Mouse (Mus musculus) kidney, embryonic 15.5 days (tissue): ENCODE results near the gene Kif23. TPM values are rescaled to one million over a fixed set of nuclear protein-coding genes. Genes with fewer than 3 reads are reported as not detected.

ENCODE experiments used
- ATAC-seq: fragments of 200-750 bp; cut with Nextera tagmentation; replicated peaks from 2 replicates; pipeline ENCODE4 v1.8.0; 2017; ENCODE audit warnings: moderate TSS enrichment; ENCODE audit not compliant: low FRiP score
- H3K27ac ChIP-seq: fragments of 300-500 bp; sonication (generic); 2 replicates; pipeline ENCODE4 v1.5.1; 2015; ENCODE audit warnings: mild to moderate bottlenecking, inconsistent platforms
- H3K27me3 ChIP-seq: fragments of 300-500 bp; sonication (generic); 2 replicates; pipeline ENCODE4 v1.6.1; 2015; ENCODE audit warnings: inconsistent platforms
- H3K36me3 ChIP-seq: fragments of 300-500 bp; sonication (generic); 2 replicates; pipeline ENCODE4 v1.6.1; 2015; ENCODE audit warnings: inconsistent platforms
- H3K4me1 ChIP-seq: fragments of 300-500 bp; sonication (generic); 2 replicates; pipeline ENCODE4 v1.6.1; 2015; ENCODE audit warnings: inconsistent platforms
- H3K4me2 ChIP-seq: fragments of 300-500 bp; sonication (generic); 2 replicates; pipeline ENCODE4 v1.6.1; 2015; ENCODE audit warnings: moderate library complexity, mild to moderate bottlenecking, inconsistent platforms
- H3K4me3 ChIP-seq: fragments of 300-500 bp; sonication (generic); replicated peaks from 2 replicates; pipeline ENCODE4 v1.5.1; 2015; ENCODE audit warnings: mild to moderate bottlenecking, inconsistent platforms
- H3K9ac ChIP-seq: fragments of 300-500 bp; sonication (generic); 2 replicates; pipeline ENCODE4 v1.6.1; 2015; ENCODE audit warnings: mild to moderate bottlenecking, inconsistent platforms
- H3K9me3 ChIP-seq: fragments of 300-500 bp; sonication (generic); replicated peaks from 2 replicates; pipeline ENCODE4 v1.6.1; 2016; ENCODE audit warnings: inconsistent platforms
- WGBS: fragments of 180-500 bp; shearing (Covaris S2); methylation state at CpG from one replicate; pipeline ENCODE4 v1.1.7; 2015; ENCODE audit warnings: mixed read lengths; 5-methylcytosine and 5-hydroxymethylcytosine counted together
- polyA plus RNA-seq: library from polyadenylated mRNA; unstranded; fragments of >200 nt; fragmentation: Nextera tagmentation; extraction: Ambion mirVana; gene quantifications from 2 replicates; pipeline ENCODE4 v1.2.1, GENCODE M21; 2015

The Kif23 gene
- polyA plus RNA-seq, 1 experiment from 2014 or later, result 123 TPM

DNA sequence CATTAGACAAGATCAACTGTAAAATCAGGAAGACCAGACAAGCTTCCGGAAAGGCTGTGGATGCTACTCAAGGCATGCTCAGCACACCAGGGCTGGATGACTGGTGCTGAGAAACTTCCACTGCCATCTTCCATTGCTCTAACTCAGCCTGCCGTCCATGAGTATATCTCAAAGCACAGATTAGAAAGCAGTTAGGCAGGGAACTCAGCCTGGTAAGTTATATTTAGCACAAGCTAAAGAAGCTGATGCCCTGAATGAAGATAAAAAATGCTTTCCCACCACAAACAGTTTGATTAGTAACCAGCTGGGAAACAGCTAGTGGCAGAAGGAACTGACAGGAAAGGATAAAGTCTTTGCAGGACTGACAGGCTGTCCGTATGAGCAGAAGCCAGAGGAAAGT, 5.5 kb downstream of the Kif23 start:
- Histone ChIP-seq H3K4me1 (peaks cover 7% of the 10 kb centered on the region), H3K9me3 (no peaks in the 10 kb centered on the region), H3K36me3 (peaks cover 79% of the 10 kb centered on the region), H3K4me3 (no peak overlapping the region), H3K27ac (no peak overlapping the region), H3K27me3 (no peaks in the 10 kb centered on the region), H3K4me2 (no peak overlapping the region), H3K9ac (no peak overlapping the region)
- ATAC-seq, result no peak
- WGBS, result 82% methylated on average over 3 of the region's 3 CpGs

DNA sequence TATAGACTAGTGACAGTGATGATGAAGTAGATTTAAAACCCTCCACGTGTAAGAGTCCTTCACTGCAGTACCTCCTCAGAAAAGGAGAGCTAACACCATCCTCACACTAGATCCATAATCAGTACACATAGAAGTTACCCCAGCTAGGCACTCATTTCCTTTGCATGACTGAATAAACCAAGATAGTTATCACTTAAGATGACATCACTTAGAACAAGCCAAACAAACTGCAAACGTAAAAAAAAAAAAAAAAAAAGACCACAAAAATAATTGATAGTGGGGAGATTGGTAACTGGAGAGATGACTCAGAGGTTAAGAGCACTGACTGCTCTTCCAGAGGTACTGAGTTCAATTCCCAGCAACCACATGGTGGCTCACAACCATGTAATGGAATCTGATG, 13.2 kb downstream of the Kif23 start:
- H3K27ac ChIP-seq, result no peak overlapping the region
- H3K9ac ChIP-seq, result no peak overlapping the region
- 66% methylated on average over 2 of the region's 2 CpGs for WGBS
- no peaks in the 10 kb centered on the region for H3K9me3 ChIP-seq
- H3K4me3 ChIP-seq, result no peak overlapping the region
- no peaks in the 10 kb centered on the region for H3K4me1 ChIP-seq
- H3K4me2 ChIP-seq, result no peak overlapping the region
- no peak for ATAC-seq
- peaks cover 99% of the 10 kb centered on the region for H3K36me3 ChIP-seq
- no peaks in the 10 kb centered on the region for H3K27me3 ChIP-seq

DNA sequence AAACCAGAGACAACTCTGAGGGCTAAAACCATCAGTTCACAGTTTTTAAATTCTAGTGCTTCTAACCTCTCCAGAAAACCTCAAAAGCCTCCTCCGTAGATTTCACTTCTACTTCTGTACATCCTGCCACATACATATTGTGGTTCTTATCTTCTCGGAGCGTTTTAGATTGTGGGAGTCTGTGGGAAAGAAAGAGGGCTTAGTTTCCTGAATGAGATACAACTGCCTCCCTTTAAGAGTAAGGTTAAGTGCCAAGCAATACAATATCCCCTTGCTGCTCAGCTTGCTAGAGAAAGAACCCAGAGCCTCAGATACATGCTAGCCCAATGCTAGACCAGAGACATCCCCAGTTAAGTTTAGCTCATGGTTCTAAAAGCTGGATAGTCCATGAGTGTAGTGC, 14.6 kb downstream of the Kif23 start:
- Histone ChIP-seq H3K27ac (no peak overlapping the region), H3K36me3 (peaks cover 98% of the 10 kb centered on the region), H3K4me3 (no peak overlapping the region), H3K9ac (no peak overlapping the region), H3K9me3 (no peaks in the 10 kb centered on the region), H3K4me2 (no peak overlapping the region), H3K27me3 (no peaks in the 10 kb centered on the region), H3K4me1 (no peaks in the 10 kb centered on the region)
- ATAC-seq, result no peak
- WGBS, result 94% methylated on average over 3 of the region's 3 CpGs

DNA sequence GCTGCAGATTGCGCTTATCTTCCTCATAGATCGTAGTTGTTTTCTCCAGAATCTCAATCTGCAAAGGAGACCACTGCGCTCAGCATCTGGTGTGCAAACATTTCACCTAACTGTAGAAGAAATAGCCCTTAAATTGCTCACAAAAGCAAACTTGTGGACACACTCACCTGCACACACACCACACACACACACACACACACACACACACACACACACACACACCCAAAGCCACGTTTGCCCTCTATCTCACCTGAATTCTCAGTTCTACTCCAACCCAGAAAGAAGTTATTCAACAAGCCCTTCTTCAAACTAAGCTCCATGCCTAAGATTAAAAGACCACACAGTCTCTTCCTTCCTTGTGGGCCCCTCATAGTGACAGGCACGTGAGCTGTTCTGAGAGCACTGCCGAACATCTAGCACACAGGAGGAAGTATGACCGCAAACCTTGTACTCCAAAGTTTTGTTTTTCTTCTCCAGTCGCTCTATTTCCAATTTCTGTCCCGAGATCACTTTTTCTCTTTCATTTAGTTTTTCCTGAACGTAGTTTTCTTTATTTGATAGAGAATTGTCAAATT, 21.4 kb downstream of the Kif23 start:
- no peaks in the 10 kb centered on the region for H3K27me3 ChIP-seq
- H3K9ac ChIP-seq, result no peak overlapping the region
- no peak overlapping the region for H3K27ac ChIP-seq
- H3K4me1 ChIP-seq, result no peaks in the 10 kb centered on the region
- H3K9me3 ChIP-seq, result no peaks in the 10 kb centered on the region
- no peak overlapping the region for H3K4me2 ChIP-seq
- no peak overlapping the region for H3K4me3 ChIP-seq
- WGBS, result 90% methylated on average over 10 of the region's 10 CpGs
- peaks cover 97% of the 10 kb centered on the region for H3K36me3 ChIP-seq
- ATAC-seq, result no peak

DNA sequence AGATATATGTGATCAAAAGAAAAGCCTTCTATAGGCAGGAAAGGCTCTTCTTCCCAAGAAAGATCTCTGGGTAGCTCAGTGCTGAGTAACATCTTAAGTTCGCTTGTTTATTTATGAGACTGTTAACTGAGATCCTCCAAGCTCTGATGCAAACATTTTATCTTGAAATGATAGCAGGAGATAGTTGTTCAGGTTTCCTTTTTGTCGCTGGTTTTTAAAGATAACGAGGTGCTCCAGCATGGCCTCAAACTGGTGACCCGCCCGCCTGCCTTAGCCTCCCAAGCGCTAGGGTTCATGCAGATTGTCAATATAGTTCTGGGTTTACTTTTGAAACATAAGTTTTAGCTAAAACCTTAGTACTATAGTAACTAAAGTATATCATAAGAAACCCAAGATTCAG, 26.2 kb downstream of the Kif23 start:
- H3K36me3 ChIP-seq, result peaks cover 89% of the 10 kb centered on the region
- H3K27me3 ChIP-seq, result no peaks in the 10 kb centered on the region
- H3K27ac ChIP-seq, result no peak overlapping the region
- H3K4me2 ChIP-seq, result no peak overlapping the region
- H3K9me3 ChIP-seq, result no peaks in the 10 kb centered on the region
- H3K4me1 ChIP-seq, result peaks cover 3% of the 10 kb centered on the region; the same call in 1 of the 2 replicates
- ATAC-seq, result no peak
- WGBS, result 95% methylated on average over 6 of the region's 6 CpGs
- H3K4me3 ChIP-seq, result no peak overlapping the region
- H3K9ac ChIP-seq, result no peak overlapping the region

DNA sequence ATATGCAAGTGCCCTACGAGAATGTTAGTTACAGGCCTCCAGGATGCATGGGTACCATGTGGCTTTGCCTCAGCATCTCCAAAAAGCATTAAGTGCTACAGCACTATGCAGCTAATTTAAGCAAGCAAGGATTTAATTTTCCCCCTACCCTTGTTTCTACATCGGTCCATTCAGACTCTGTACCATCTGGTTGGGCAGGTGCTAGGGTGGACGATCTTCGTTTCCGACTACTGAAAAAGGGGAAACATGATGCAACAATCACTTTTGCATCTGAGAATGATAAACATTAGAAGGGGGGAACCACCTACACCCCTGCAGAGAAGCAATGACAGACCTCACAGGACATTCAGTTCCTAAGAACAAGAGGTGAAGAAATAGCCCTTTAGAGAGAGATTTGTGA, 27.1 kb downstream of the Kif23 start:
- H3K4me2 ChIP-seq, result no peak overlapping the region
- peaks cover 3% of the 10 kb centered on the region; the same call in 1 of the 2 replicates for H3K4me1 ChIP-seq
- H3K4me3 ChIP-seq, result no peak overlapping the region
- no peaks in the 10 kb centered on the region for H3K9me3 ChIP-seq
- peaks cover 80% of the 10 kb centered on the region for H3K36me3 ChIP-seq
- no peak for ATAC-seq
- WGBS, result 95% methylated on average over 5 of the region's 5 CpGs
- H3K27me3 ChIP-seq, result no peaks in the 10 kb centered on the region
- H3K27ac ChIP-seq, result no peak overlapping the region
- H3K9ac ChIP-seq, result no peak overlapping the region

DNA sequence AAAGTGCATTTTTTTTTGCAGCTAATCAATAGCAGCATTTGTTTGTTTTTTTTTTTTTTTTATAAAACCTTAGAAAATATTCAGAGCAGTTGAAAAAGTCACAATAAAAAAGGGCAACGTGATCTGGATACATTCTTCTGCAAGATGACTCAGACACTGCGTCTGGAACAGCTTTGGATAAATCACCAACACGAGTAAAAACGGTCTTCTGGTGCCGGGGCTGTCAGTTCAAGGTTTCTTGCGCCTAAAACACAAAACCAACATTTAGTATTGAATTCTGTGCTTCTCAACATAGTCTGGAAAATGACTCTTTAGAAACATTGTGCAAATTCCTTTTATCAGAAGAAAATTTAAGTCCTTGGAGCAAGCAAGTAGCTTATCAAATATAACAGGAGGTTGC, 29.1 kb downstream of the Kif23 start:
- Histone ChIP-seq H3K36me3 (peaks cover 73% of the 10 kb centered on the region), H3K9me3 (no peaks in the 10 kb centered on the region), H3K27me3 (no peaks in the 10 kb centered on the region), H3K9ac (no peak overlapping the region), H3K4me1 (peaks cover 15% of the 10 kb centered on the region), H3K4me3 (no peak overlapping the region), H3K4me2 (no peak overlapping the region), H3K27ac (no peak overlapping the region)
- WGBS, result 94% methylated on average over 6 of the region's 6 CpGs
- ATAC-seq, result no peak

DNA sequence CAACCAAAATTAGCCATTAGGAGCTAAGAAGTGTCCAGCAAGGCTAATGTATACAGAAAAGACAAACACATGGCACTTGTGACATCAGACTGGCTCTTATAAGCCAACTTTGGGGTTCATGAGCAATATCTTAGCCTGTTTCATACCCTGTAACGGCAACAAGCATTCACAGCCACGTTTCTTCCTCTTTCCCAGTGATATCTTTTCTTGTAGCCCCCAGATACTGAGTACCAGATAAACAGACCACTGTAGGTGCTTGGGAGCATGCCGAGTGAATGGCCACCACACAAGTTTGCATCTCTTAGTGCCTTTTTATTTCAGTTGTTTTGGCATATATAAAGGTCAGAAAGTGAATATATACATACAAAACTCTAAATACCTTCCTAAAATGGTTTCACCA, 29.6 kb downstream of the Kif23 start:
- no peak overlapping the region for H3K4me3 ChIP-seq
- H3K9me3 ChIP-seq, result no peaks in the 10 kb centered on the region
- no peak for ATAC-seq
- H3K27me3 ChIP-seq, result no peaks in the 10 kb centered on the region
- H3K27ac ChIP-seq, result no peak overlapping the region
- no peak overlapping the region for H3K9ac ChIP-seq
- WGBS, result 86% methylated on average over 3 of the region's 3 CpGs
- H3K4me1 ChIP-seq, result peaks cover 19% of the 10 kb centered on the region
- H3K4me2 ChIP-seq, result no peak overlapping the region
- H3K36me3 ChIP-seq, result peaks cover 73% of the 10 kb centered on the region

DNA sequence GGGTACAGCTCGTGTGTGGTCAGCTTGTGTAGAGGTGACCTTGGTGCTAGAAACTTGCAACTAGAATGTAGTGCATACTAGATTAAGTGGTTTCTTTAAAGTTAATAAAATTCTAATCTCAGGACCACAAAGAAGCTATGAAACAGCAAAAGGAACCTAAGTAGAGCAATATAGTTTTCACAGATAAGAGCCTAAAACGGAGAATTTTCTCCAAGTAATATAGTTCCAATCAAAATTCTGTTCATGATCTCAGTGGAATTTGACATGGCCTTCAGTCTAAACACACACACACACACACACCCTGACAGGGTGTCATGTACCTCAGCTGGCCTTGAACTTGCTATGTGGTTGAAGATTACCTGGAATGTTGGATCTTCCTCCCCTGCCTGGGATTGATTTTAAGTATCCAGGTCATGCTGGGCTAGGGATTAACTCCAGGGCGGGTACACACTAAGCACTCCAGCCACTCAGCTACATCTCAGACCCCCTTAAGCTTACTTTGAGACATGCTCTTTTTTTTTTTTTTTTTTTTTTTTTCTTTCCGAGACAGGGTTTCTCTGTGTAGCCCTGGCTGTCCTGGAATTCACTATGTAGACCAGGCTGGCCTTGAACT, 31.1 kb downstream of the Kif23 start:
- H3K4me2 ChIP-seq, result peak overlapping the region; percentile 76
- no peaks in the 10 kb centered on the region for H3K9me3 ChIP-seq
- no peaks in the 10 kb centered on the region for H3K27me3 ChIP-seq
- ATAC-seq, result no peak
- H3K4me1 ChIP-seq, result peaks cover 26% of the 10 kb centered on the region
- peaks cover 70% of the 10 kb centered on the region for H3K36me3 ChIP-seq
- peak overlapping the region; percentile 98 for H3K27ac ChIP-seq
- peak overlapping the region; percentile 58; the same call in 1 of the 2 replicates for H3K9ac ChIP-seq
- peak overlapping the region; percentile 72 for H3K4me3 ChIP-seq
- WGBS, result 55% methylated on average over 4 of the region's 4 CpGs

DNA sequence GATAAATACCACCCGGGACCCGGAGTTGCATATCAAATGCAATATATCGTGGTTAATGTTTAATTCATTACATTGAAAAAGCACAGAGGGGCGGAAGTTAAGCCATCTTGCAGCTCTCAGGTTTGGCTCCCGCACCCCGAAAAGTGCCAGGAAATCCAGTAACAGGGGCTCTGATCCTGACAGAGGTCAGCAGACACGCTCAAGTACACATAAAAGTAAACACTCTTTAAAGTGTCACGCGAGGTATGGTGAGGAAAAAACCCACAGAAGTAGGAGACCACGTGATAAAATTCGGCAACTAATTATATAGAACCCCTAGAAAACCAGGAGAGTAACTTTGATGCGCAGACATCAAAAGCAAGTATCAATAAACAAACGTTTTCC, 31.7 kb downstream of the Kif23 start:
- Histone ChIP-seq H3K27me3 (no peaks in the 10 kb centered on the region), H3K9ac (peak overlapping the region; percentile 58), H3K4me2 (peak overlapping the region; percentile 76), H3K27ac (peak overlapping the region; percentile 98), H3K4me3 (peak overlapping the region; percentile 72), H3K9me3 (no peaks in the 10 kb centered on the region), H3K4me1 (peaks cover 26% of the 10 kb centered on the region), H3K36me3 (peaks cover 64% of the 10 kb centered on the region)
- WGBS, result 2% methylated on average over 13 of the region's 13 CpGs
- ATAC-seq, result no peak

DNA sequence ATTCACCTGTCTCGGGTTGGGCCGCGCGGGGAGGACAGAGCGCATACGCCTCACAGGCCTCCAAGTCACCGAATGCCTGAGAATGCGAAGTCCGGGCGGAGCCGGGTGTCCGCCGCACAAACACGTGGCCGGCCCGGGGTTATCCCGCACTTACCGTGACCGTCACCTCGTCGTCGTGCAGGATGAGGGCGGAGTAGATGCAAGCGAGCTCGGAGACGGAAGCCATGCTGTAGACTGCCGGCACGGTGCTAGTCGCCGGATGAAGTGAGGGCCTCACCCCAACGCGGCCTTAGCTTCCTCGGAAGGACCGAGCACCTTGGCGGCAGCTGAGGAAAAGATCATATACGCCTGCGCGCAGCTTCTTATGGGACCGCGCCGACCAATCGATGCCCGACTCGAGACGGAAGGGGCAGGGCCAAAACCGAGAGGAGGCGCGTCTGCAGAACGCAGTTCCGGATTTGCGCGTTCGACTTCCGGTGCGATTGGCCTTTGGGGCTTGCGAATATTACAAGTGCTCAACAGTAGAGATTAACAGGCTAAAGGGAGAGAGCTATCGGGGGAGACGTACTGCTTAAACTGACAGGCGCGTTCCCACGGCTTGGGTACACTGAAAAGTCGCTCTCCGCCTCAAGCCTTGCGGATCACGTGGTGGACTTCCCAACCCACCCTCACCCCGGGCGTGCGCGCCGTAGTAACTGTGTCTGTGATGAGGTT, 32.2 kb downstream of the Kif23 start, which contains the start of gene Rplp1:
TSS of gene Rplp1 (minus strand) at position 340 of the 714 bp plus-strand sequence.
- peak; percentile 96 for ATAC-seq
- peak within 1 kb of the TSS; percentile 98 for H3K27ac ChIP-seq
- H3K4me2 ChIP-seq, result peak within 1 kb of the TSS; percentile 76
- no peaks in the 10 kb centered on the region for H3K9me3 ChIP-seq
- H3K36me3 ChIP-seq, result peaks cover 59% of the 10 kb centered on the region
- under 1% methylated on average over 70 of the region's 70 CpGs for WGBS
- peaks cover 26% of the 10 kb centered on the region for H3K4me1 ChIP-seq
- H3K9ac ChIP-seq, result peak within 1 kb of the TSS; percentile 85
- no peaks in the 10 kb centered on the region for H3K27me3 ChIP-seq
- H3K4me3 ChIP-seq, result peak within 1 kb of the TSS; percentile 72

DNA sequence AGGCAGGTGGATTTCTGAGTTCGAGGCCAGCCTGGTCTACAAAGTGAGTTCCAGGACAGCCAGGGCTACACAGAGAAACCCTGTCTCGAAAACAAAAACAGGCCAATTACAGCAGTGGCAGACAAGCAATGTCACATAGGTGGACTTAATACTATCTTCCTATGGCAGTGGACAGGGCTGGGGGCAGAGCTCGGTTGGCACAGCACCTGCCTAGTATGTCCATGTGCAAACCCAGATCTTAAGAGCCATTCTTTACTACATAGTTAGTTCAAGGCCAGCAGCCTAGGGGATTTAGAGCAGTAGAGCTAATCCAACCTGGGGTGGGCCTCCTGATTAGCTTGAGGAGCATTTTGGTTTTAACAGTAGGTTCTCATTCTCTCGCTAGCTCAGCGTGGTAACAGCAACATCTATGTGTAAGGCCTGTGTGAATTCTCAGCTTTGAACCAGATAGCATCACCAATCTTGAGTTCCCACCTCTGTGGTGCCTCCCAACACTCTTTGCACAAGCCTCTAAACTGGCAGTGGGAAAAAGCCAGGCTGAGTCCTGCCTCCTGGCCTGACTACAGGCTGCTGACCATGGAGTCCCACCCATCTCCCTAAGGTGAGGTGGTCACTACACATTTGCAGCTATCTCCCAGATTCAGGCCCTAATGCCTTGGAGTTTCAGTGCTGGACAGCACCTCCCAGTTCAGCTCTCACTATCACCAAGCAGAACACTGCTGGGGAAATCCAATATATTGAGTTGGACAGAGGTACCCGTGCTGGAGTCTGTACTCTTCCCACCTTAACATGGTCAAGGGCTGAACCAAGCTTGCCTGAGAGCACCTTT, 35.1 kb downstream of the Kif23 start:
- Histone ChIP-seq H3K9ac (no peak overlapping the region), H3K27ac (0 out of 2 replicates have a peak overlapping the region, but pooled peaks have one; percentile 10), H3K4me3 (no peak overlapping the region), H3K9me3 (no peaks in the 10 kb centered on the region), H3K27me3 (no peaks in the 10 kb centered on the region), H3K4me2 (no peak overlapping the region), H3K36me3 (peaks cover 31% of the 10 kb centered on the region), H3K4me1 (peaks cover 26% of the 10 kb centered on the region)
- WGBS, result 69% methylated on average over 6 of the region's 6 CpGs
- ATAC-seq, result no peak
